Mouse (Mus musculus) megakaryocyte, embryonic 14.5 days (primary cell): ENCODE measurements around the gene Ttll3.

Experiments used
- FLI1 ChIP-seq: IDR thresholded peaks from 2 replicates; pipeline ENCODE4 v1.6.1; 2012; ENCODE audit warnings: low read length, inconsistent platforms, mixed read lengths
- GATA1 ChIP-seq: IDR thresholded peaks from 3 replicates; pipeline ENCODE4 v1.6.1; 2012; ENCODE audit warnings: mixed read lengths, low read length, inconsistent platforms, borderline replicate concordance

DNA sequence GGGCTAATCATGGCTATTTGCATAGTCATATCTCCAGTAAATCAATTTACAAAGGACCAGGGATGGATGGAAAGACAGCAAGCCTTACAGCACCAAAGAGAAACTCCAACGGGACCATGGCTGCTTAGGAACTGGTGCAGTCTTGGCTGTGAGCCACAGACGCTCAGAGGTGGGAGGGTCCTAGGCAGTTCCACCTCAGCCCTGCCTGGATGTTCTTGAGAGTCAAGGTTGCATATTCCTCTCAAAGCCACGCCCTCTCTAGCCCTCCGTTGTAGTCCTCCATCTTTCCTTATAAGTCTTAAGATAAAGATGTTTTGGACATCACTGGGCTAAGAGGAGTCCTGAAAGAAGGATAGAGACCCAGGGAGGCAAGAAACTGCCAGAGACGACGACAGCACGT lies 75.0 kb downstream of the Ttll3 start:
- TF ChIP-seq GATA1 (no peak), FLI1 (no peak)
